Mouse (Mus musculus) gastrocnemius, postnatal 10 days (tissue): ENCODE data around the gene Zfp874b. TPM values are rescaled to one million over a fixed set of nuclear protein-coding genes. Genes with fewer than 3 reads are reported as not detected.

Experiments used
- total RNA-seq, 2 experiments: library from RNA; stranded (reverse); gene quantifications; 2 replicates each; pipeline ENCODE4 v1.2.3; 2021

Zfp874b gene
- total RNA-seq, 2 experiments from 2014 or later, result 7.2 to 7.7 TPM

Other genes with a start within 250 kb of the Zfp874b start
- 1 to 10 TPM; 1.9 to 2.3 TPM for gene Zfp458, start 205.8 kb downstream of the Zfp874b start, total RNA-seq
- 1 to 10 TPM; 1.4 to 1.7 TPM for gene Zfp457, start 177.8 kb downstream of the Zfp874b start, total RNA-seq
- gene Zfp595, start 151.7 kb downstream of the Zfp874b start, total RNA-seq, result 1 to 10 TPM; 1.5 to 2.0 TPM
- gene Gm28044, start 123.7 kb downstream of the Zfp874b start, total RNA-seq, result under 1 TPM in 1 of 2 experiments, not detected in 1; 0.77 TPM
- 1 to 10 TPM; 1.1 to 1.2 TPM for gene Zfp953, start 123.7 kb downstream of the Zfp874b start, total RNA-seq
- gene Gm28041, start 108.5 kb downstream of the Zfp874b start, total RNA-seq, result not detected
- gene Zfp456, start 108.4 kb downstream of the Zfp874b start, total RNA-seq, result under 1 TPM; 0.45 to 0.73 TPM
- 1 to 10 TPM; 1.2 to 1.4 TPM for gene Zfp429, start 84.4 kb downstream of the Zfp874b start, total RNA-seq
- under 1 TPM; 0.23 to 0.32 TPM for gene Zfp459, start 62.8 kb downstream of the Zfp874b start, total RNA-seq
- 1 to 10 TPM; 3.9 to 4.1 TPM for gene Zfp874a, start 32.6 kb downstream of the Zfp874b start, total RNA-seq
- 1 to 10 TPM; 3.6 to 5.0 TPM for gene Zfp58, start 16.3 kb upstream of the Zfp874b start, total RNA-seq
- gene Gm26965, start 41.9 kb upstream of the Zfp874b start, total RNA-seq, result not detected
- gene Zfp87, start 41.9 kb upstream of the Zfp874b start, total RNA-seq, result 1 to 10 TPM; 6.3 to 7.0 TPM
- gene Zfp748, start 69.6 kb upstream of the Zfp874b start, total RNA-seq, result 1 to 10 TPM; 3.3 to 4.6 TPM
- 1 to 10 TPM; 3.3 to 3.7 TPM for gene Zfp729b, start 125.4 kb upstream of the Zfp874b start, total RNA-seq
- 1 to 10 TPM in 1 of 2 experiments, under 1 TPM in 1; 0.70 to 1.8 TPM for gene Gm49345, start 153.5 kb upstream of the Zfp874b start, total RNA-seq
- gene Zfp729a, start 153.5 kb upstream of the Zfp874b start, total RNA-seq, result 1 to 10 TPM; 3.9 to 5.2 TPM
- gene Zfp738, start 202.8 kb upstream of the Zfp874b start, total RNA-seq, result 1 to 10 TPM; 5.1 to 6.1 TPM
- 1 to 10 TPM; 4.6 to 5.9 TPM for gene Zfp65, start 244.9 kb upstream of the Zfp874b start, total RNA-seq